8 mouse cellular contexts compared by ENCODE assay signal in genomic region chr5:49524394-49525241, GRCm38 (mm10). TPM values are rescaled to one million over a fixed set of nuclear protein-coding genes. Genes with fewer than 3 reads are reported as not detected.
A peak's percentile ranks its signal among the peaks of the same experiment; 100 is the strongest.
DNase-seq lines count a peak whose midpoint lies in the region; ATAC-seq lines count a peak whose summit lies in the region.

TSS of gene Kcnip4 (minus strand) at chr5:49524907.

- H3K27ac ChIP-seq in forebrain, embryonic 13.5 days: no peak within 1 kb of the TSS
- H3K27ac ChIP-seq in intestine, embryonic 14.5 days (ENCODE audit: low read depth): no peak within 1 kb of the TSS
- no peak within 1 kb of the TSS for H3K27ac ChIP-seq in midbrain, embryonic 12.5 days (replicated peaks)
- no peak within 1 kb of the TSS for H3K27ac ChIP-seq in stomach, embryonic 16.5 days (ENCODE audit: low read length)

- peaks cover 13% of the 10 kb centered on the region for H3K27me3 ChIP-seq in forebrain, embryonic 13.5 days
- H3K27me3 ChIP-seq in intestine, embryonic 14.5 days (replicated peaks; ENCODE audit: control insufficient read depth, insufficient read depth, low read length): peaks cover 45% of the 10 kb centered on the region
- H3K27me3 ChIP-seq in midbrain, embryonic 12.5 days: peaks cover 36% of the 10 kb centered on the region
- peaks cover 17% of the 10 kb centered on the region for H3K27me3 ChIP-seq in stomach, embryonic 16.5 days (ENCODE audit: control insufficient read depth, insufficient read depth, low read length)

- H3K36me3 ChIP-seq in forebrain, embryonic 13.5 days (ENCODE audit: poor library complexity, severe bottlenecking): no peaks in the 10 kb centered on the region
- H3K36me3 ChIP-seq in intestine, embryonic 14.5 days (ENCODE audit: control insufficient read depth, insufficient read depth, low read length): no peaks in the 10 kb centered on the region
- no peaks in the 10 kb centered on the region for H3K36me3 ChIP-seq in midbrain, embryonic 12.5 days
- no peaks in the 10 kb centered on the region for H3K36me3 ChIP-seq in stomach, embryonic 16.5 days (ENCODE audit: control insufficient read depth, insufficient read depth, low read length)

- H3K4me1 ChIP-seq in forebrain, embryonic 13.5 days: peaks cover 8% of the 10 kb centered on the region; the same call in 1 of the 2 replicates
- H3K4me1 ChIP-seq in intestine, embryonic 14.5 days (replicated peaks; ENCODE audit: control insufficient read depth, insufficient read depth, low read length): no peaks in the 10 kb centered on the region
- peaks cover 7% of the 10 kb centered on the region; the same call in 1 of the 2 replicates for H3K4me1 ChIP-seq in midbrain, embryonic 12.5 days
- H3K4me1 ChIP-seq in stomach, embryonic 16.5 days (ENCODE audit: control insufficient read depth, insufficient read depth, low read length): 0 out of 2 replicates have a peak, but pooled peaks cover 3% of the 10 kb centered on the region

- no peaks in the 10 kb centered on the region for H3K9me3 ChIP-seq in forebrain, embryonic 13.5 days (replicated peaks)
- H3K9me3 ChIP-seq in intestine, embryonic 14.5 days (ENCODE audit: control insufficient read depth, low read length): no peaks in the 10 kb centered on the region
- no peaks in the 10 kb centered on the region for H3K9me3 ChIP-seq in midbrain, embryonic 12.5 days
- no peaks in the 10 kb centered on the region for H3K9me3 ChIP-seq in stomach, embryonic 16.5 days (replicated peaks; ENCODE audit: control insufficient read depth, low read length)

- peak within 1 kb of the TSS; percentile 98 for H3K4me2 ChIP-seq in forebrain, embryonic 13.5 days
- peak within 1 kb of the TSS; percentile 88 for H3K4me2 ChIP-seq in intestine, embryonic 14.5 days (ENCODE audit: low read length)
- H3K4me2 ChIP-seq in midbrain, embryonic 12.5 days (replicated peaks): peak within 1 kb of the TSS; percentile 99
- peak within 1 kb of the TSS; percentile 82 for H3K4me2 ChIP-seq in stomach, embryonic 16.5 days (ENCODE audit: low read depth, low read length)

- under 1% methylated on average over 50 of the region's 50 CpGs for WGBS in forebrain, embryonic 13.5 days
- WGBS in intestine, embryonic 14.5 days: 2% methylated on average over 49 of the region's 50 CpGs
- 2% methylated on average over 49 of the region's 50 CpGs for WGBS in midbrain, embryonic 12.5 days
- 2% methylated on average over 50 of the region's 50 CpGs for WGBS in stomach, embryonic 16.5 days

- DNase-seq in R1 (ENCODE audit: low read depth, low spot score): peak; percentile 18
- DNase-seq in intestine, embryonic 14.5 days (ENCODE audit: low spot score): peak; percentile 76
- DNase-seq in left cerebral cortex, adult 8-10 months (ENCODE audit: low spot score in 2 of 2): peak; percentile 58 to 74
- no peak for DNase-seq in spleen, adult 12 weeks (ENCODE audit: low spot score)

- peak within 1 kb of the TSS; percentile 74 for H3K9ac ChIP-seq in forebrain, embryonic 13.5 days
- H3K9ac ChIP-seq in intestine, embryonic 14.5 days (ENCODE audit: low read length): 0 out of 2 replicates have a peak within 1 kb of the TSS, but pooled peaks have one; percentile 7
- peak within 1 kb of the TSS; percentile 67 for H3K9ac ChIP-seq in midbrain, embryonic 12.5 days (replicated peaks)
- peak within 1 kb of the TSS; percentile 56 for H3K9ac ChIP-seq in stomach, embryonic 16.5 days (ENCODE audit: low read length)

- H3K4me3 ChIP-seq in forebrain, embryonic 13.5 days: peak within 1 kb of the TSS; percentile 63
- peak within 1 kb of the TSS; percentile 40 for H3K4me3 ChIP-seq in intestine, embryonic 14.5 days (ENCODE audit: low read depth, low read length)
- peak within 1 kb of the TSS; percentile 62 for H3K4me3 ChIP-seq in midbrain, embryonic 12.5 days
- peak within 1 kb of the TSS; percentile 48 for H3K4me3 ChIP-seq in stomach, embryonic 16.5 days (replicated peaks; ENCODE audit: low read length)

- ATAC-seq in cerebellum, adult (ENCODE audit: insufficient number of reproducible peaks, low FRiP score, low TSS enrichment): peak; percentile 80
- ATAC-seq in forebrain, embryonic 13.5 days: peak; percentile 94
- peak; percentile 61 for ATAC-seq in intestine, embryonic 14.5 days (replicated peaks; ENCODE audit: low FRiP score, low TSS enrichment, low read depth)
- ATAC-seq in midbrain, embryonic 12.5 days (ENCODE audit: low FRiP score, low read depth): peak; percentile 91
- peak; percentile 64 for ATAC-seq in stomach, embryonic 16.5 days (ENCODE audit: insufficient read depth, low FRiP score)

RNA-seq across cellular contexts. Expression of gene Kcnip4, which starts in this region (rescaled TPM):
- polyA plus RNA-seq in forebrain, embryonic 13.5 days (2015; fragmentation: Nextera tagmentation; extraction: Ambion mirVana): 2.4 and 3.0 TPM in 2 replicates
- polyA plus RNA-seq in intestine, embryonic 14.5 days (2014; fragmentation: Nextera tagmentation; extraction: Ambion mirVana): 4.5 and 4.8 TPM in 2 replicates
- 10 to 100 TPM; 54.1 to 75.3 (median 64.8) TPM for total RNA-seq in left cerebral cortex, adult 8-10 months (2022)
- polyA plus RNA-seq in midbrain, embryonic 12.5 days (2016; fragmentation: Nextera tagmentation; extraction: Ambion mirVana): 2.3 and 3.0 TPM in 2 replicates
- polyA plus RNA-seq in stomach, embryonic 16.5 days (2015; fragmentation: Nextera tagmentation; extraction: Ambion mirVana): 2.6 and 3.3 TPM in 2 replicates

Comparison
In these comparisons a context has a peak if more than half of its experiments do, and no peak if none do; other contexts are left out.
1. H3K9ac ChIP-seq: peak in every context shown above with its lines; median percentile 74 in forebrain, embryonic 13.5 days; 67 in midbrain, embryonic 12.5 days; 56 in stomach, embryonic 16.5 days; 7 in intestine, embryonic 14.5 days.